Mouse (Mus musculus) right cerebral cortex, postnatal 4 days (tissue): ENCODE results near the gene Pim2.
"Not testable (repeated sequence)": the region's sequence is repeated elsewhere in the genome, so short reads cannot be mapped to it uniquely, and the experiment has no call there.

Experiments used
- DNase-seq: peaks from one replicate; pipeline ENCODE4 v3.0.0-alpha.2; 2022

The Pim2 gene

DNA sequence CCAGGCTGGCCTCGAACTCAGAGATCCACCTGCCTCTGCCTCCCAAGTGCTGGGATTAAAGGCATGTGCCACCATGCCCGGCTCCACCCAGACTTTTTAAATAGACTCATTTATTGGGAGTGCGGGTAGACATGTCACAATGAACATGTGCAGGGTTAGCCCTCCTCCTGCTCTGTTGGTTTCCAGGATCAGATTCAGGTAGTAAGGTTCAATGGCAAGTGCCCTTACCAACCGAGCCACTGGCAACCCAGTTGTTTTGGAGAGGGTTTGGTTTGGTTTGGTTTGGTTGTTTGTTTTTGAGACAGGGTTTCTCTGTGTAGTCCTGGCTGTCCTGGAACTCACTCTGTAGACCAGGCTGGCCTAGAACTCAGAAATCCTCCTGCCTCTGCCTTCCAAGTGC lies 31.2 kb downstream of the Pim2 start, which contains the start of gene Gm10490:
Gene Gm10490, plus strand, starts transcription at position 301 of the 400 bp plus-strand sequence.
- DNase-seq: not testable (repeated sequence)

DNA sequence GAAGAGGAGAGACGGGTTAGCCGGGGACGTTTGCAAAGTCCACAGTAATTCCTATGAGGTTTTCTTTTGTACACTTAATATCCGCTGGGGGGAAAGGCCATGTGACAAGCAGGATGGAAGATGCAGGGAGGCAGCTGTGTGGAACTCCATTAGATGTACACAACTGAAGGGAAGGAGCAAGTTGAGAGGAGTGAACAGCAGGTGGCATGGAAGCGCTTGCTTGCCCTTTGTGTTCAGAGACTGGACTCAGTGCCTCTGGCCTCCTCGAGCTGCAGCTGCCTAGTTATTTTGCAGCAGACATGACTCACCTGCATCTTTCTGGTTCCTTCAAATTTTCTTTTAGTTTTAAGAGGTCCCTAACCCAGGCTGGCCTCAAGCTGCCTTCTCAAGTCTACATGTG lies 32.4 kb downstream of the Pim2 start:
- DNase-seq: no peak

DNA sequence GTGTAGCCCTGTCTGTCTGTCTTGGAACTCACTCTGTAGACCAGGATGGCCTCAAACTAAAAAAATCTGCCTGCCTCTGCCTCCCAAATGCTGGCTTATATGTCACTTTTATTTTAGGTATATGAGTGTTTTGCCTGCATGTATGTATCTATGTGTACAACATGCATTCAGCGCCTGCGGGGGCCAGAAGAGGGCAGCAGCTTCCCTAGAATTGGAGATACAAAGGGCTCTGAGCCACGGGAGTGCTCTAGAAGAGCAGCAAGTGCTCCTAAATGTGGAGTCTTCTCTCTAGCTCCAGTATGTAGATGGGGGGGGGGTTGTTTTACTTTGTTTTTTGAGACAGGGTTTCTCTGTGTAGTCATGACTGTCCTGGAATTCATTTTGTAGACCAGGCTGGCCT lies 37.6 kb downstream of the Pim2 start:
- not testable (repeated sequence) for DNase-seq

DNA sequence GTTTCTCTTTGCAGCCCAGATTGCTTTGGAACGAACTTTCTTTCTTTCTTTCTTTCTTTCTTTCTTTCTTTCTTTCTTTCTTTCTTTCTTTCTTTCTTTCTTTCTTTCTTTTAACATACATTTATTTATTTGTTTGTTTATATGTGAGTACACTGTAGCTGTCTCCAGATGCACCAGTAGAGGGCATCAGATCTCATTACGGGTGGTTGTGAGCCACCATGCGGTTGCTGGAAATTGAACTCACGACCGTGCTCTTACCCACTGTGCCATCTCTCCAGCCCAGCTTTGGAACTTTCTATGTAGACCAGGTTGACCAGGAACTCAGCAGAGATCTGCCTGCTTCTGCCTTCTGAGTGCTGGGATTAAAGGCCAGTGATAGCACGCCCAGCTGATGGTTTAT lies 39.9 kb downstream of the Pim2 start:
- not testable (repeated sequence) for DNase-seq

DNA sequence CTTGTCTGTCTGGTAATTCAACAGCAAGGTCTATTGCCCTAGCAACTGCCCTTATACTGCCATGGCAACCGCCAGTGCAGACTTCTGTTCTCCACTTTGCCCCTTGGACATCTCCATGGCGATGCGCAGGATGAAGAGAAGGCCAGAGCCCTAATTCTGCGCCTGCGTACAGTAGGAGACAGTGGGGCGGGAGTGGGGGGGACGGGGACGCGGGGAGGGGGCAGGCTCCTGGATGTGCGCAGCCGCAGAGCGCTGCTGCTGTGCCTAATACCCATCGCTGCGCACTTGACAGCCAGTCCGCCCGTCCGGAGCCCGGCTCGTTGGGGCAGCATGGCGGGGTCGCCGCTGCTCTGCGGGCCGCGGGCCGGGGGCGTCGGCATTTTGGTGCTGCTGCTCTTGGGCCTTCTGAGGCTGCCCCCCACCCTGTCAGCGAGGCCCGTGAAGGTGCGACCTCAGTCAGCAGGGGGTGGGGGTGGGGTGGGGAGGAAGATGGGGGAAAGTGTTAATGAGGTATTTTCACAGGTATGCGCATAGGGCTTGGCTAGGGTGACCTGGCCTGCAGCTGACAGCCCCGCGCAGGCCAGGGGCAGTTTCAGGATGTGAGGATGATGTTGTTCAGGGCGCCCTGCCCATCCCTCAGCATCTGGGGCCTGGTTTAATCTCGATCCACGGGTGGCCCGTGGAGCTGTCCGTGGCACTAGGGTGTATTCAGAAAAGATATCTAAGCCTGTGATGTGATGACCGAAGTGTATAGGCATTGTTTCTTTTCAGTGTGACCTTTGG lies 41.7 kb downstream of the Pim2 start, which contains the start of gene Pcsk1n:
Gene Pcsk1n, plus strand, starts transcription at position 222 of the 783 bp plus-strand sequence.
- DNase-seq: peak; percentile 67

DNA sequence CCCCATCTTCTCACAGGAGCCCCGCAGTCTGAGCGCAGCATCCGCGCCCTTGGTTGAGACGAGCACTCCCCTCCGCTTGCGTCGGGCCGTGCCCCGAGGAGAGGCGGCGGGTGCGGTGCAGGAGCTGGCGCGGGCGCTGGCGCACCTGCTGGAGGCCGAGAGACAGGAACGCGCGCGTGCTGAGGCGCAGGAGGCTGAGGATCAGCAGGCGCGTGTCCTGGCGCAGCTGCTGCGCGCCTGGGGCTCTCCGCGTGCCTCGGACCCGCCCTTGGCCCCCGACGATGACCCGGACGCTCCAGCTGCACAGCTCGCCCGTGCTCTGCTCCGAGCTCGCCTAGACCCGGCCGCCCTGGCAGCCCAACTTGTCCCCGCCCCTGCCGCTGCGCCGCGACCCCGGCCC lies 44.0 kb downstream of the Pim2 start:
- DNase-seq: peak; percentile 10

DNA sequence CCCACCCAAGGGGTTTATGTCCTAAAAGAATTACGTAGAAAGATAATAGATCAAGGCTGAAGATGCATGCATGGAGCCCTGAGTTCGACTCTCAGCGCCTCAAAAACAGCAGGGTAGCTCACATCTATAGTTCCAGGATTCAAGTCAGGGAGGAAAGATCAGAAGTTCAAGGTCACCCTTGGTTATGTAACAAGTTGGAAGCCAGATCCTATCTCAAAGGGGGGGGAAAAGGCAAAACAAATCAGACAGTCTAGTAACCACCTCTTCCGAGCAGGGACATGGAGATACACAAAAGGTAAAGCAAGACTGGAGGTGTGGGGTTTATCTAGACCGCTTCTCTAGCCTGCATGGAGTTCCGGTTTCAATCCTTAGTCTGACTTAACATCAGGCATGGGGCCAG lies 48.2 kb downstream of the Pim2 start:
- DNase-seq: no peak

DNA sequence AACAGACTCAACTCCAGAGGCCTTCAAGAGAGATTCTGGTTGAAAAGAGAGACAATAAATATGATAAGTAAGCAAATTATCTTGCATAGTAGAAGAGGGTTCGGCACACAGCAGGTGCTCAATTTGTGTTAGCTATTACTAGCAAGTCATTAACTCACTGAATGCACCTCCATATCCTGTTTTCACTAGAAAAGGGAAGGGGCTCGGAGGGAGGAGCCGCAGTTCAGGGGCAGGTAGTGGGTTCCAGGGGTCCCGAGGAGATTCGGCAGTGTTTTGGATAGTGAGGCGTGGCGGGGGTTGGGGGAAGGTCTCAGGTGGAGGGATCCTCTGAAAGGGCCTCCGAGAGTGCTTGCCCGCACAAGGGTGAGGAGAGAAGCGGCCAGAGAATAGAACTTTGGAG lies 49.1 kb downstream of the Pim2 start:
- DNase-seq: no peak

DNA sequence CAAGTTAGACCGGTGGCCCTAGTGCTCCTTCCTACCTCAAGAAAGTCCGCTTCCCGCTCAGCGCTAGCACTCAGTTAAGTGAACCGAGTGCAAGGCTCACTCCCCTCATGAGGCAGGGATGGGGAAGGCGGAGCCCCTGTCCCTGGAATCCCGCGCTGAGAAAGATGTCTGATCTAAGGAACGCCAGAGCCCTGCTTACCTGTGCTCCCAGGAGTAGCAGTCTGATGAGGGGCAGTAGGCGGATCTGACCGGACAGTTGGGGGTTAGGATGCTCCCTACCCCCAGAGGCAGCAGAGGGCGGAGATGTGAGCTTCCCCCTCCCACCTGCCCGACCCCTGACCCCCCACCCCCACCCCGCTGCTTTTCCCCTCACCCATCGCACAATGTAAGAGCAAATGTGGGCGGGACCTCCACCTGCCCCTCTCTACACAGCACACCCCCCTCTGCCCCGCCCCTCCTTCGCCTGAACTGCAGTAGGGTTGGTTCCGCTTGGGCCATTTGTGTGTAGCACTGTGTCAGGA lies 50.3 kb downstream of the Pim2 start, which contains the start of gene Eras:
Gene Eras, minus strand, starts transcription at position 338 of the 521 bp plus-strand sequence.
- DNase-seq: no peak
